Mouse (Mus musculus): ENCODE results near the gene Cox19.

Cox19 gene

GRCm38 (mm10) chr5:139326111-139326696, 25.0 kb downstream of the Cox19 start:
- no peak for DNase-seq

DNA sequence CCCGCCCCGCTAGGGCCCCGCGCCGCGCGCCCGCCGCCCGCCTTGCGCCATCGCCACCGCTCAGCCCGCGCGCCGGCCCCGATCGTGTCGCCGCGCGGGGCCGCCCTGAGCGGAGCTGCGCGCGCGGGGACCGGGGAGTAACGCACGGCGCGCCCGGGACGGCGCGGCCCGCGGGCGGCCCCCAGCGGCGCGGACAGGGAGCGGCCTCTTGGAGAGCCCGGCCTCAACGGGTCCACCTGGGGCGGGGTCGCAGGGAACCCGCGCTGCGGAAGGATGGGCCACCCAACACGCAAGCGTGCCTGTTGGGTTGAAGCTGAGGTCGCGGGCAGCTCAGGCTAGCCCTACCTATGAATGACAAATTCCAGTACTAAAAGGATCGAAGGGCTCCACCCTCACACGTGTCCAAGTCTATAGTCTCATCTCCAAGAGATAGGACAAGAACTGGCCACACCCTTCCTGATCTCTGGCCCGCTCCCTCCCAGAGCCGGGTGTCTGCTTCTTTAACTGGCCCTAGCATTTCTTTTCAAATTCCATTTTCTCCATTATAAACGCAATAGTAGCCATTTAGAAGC, 25.7 kb downstream of the Cox19 start, which contains the start of gene Adap1:
Gene Adap1, minus strand, starts transcription at position 228 of the 572 bp plus-strand sequence.
- peak; percentile 58 for DNase-seq

GRCm38 (mm10) chr5:139324691-139325394, 26.4 kb downstream of the Cox19 start:
- peak; percentile 47 for DNase-seq

DNA sequence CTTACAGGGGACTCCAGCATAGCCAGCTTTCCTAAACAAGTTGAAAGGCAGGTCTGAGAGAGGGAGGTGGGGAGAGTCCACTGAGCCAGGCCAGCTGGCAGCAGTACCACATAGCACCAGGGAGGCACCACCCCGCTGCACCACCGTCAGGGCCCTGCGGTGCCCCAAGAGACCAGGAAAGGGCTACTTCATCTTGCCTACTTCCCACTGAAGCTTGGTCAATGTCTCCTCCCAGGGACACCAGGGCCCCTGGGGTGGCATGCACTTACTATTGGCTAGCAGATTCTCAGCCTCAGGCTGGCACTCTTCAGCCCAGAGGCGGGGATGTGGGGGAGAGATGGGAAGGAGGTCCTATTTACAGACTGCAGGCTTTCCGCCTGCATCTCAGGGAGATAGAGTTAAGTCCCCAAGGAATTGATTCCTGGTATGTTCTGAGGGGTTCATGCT, 27.1 kb downstream of the Cox19 start:
- no peak for DNase-seq

DNA sequence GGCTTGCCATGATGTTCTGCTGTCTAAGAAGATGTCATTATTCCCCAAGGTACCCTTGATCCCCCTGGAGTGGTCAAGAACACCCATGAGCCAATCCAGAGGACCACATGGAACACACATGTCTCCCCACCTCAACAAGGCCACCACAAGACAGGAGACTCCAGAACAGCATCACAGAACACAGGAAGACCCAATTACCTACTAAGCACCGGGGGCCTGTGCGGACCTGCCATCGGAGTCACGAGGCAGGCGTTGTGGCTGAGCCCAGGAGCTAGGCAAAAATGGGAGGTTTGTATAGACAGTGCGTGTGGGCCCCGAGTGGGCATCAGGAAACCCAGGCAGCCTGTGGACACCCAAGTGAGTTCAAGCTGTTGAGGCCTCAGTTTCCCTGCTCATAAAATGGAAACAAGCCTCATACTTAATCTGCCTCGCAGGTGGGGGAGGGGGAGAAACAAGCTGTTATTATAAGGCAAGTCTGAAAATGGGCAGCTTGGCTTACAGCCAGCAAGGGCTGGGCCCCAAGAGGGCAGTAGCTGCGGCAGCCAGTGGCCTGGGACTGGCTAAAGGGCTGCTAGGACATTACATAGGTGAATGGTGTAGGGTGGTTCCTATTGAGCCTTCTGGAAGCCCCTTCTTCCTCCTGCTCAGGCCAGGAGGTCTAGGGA, 27.8 kb downstream of the Cox19 start:
- no peak for DNase-seq

DNA sequence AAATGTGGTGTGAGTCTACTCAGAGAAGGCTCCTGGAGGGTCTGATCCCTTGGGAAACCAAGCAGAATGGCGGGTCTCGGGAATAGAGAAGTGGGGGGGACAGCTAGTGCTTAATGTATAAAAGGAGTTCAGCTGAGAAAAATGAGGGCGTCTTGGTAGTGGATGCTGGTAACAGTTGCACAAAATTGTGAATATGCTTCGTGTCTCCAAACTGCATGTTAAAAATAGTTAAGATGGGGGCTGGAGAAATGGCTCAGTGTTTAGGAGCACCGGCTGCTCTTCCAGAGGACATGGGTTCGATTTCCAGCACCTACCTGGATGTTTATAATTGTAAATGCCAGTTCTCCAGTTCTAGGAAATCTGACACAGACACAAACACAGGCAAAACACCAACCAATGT, 29.9 kb downstream of the Cox19 start:
- DNase-seq: no peak

- DNase-seq: no peak
Measured at GRCm38 (mm10) chr5:139320424-139320823, 30.8 kb downstream of the Cox19 start.

DNA sequence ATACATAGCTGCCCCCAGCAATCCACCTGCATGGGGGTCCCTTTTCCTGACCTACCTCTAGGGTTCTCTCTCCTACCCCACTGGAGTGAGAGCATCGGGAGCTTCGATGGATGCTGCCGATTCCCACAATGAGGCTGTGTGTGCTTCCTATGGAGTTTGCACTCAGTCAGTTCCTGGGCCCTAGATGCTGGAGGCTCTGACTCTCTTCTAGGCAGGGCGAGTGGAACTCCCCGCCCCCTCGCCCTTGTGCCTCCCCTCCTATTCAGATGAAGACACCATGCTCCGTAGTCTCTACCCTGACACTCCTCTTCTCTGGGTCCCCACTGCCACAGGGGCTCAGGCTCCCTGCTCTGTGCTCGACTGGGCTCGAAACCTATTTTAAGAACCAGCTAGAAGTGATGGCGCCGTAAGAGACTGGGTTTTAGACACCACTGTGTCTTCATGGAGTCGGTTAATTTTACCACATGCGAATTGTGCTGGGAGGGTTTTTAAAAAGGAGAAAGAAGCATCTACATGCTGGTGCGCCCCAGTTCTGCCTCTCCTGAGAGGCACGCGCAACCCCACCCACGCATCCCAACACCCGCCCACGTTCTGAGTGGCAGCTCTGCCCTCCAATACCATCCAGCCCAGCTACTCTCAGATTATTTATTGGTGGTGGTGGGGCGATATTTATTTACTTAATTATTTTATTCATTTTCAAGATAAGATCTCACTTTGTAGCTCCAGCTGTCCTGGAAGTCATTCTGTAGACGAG, 33.3 kb downstream of the Cox19 start:
- no peak for DNase-seq

DNA sequence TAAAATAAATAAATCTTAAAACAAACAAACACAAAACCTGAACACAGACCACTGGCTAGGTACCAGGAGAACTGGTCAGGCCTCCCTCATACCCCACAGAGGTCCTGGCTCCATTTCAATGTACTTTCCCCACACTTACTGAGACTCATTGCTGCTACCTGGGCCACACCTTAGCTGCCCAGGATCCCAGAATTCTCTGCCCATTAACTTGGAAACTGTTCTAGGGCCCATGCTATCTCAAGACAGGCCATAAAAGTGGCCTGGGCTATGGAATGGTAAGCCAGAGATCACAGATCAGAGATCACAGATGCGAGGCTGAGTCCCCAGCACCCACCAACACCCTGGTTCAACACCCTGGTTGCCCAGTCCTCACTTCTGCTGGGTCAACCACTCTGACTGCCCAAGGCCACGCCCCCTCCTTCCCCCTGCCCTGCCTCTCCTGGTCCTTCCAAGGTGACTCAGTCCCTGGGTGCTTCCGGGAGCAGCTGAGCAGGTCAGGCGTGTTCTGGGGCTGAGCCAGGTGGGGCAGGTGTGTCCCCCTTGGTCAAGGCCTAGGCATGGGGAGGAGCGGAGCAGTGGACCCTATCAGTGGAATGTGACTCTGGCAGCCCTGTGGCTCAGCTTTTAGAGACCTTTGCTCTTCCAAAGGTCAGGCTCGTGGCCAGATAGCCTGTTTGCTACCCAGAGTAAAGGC, 34.1 kb downstream of the Cox19 start:
- no peak for DNase-seq

DNA sequence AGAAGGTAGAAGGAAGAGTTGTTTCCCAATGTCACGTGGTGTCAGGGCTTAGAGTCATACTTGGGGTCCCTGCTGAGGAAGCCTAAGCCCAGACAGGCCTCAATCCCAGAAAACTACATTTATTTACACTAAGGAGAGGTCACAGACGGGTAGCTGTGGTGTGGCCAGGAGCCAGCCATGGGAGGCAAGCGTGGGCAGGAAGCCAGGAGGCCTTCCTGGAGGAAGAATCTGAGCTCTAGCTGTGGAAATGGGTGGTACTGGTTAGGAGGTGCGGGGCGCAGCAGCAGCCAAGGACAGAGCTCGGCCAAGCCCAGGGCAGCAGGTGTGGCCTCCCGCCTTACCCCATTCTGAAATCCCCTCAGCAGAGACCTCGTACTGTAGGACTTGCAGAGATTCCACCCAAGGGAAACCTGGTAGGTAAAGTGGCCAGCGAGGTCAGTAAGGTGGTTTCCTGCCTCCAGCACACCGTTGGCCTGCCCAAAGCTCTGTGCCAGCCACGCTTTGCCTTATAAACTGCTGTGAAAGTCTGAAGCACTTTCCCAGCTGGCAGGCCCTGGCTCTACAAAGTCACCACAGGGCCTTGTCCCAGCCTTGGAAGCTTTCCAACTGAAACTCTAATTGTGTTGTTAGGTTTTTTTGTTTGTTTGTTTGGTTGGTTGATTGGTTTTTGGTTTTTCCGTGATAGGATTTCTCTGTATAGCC, 36.1 kb downstream of the Cox19 start:
- DNase-seq: no peak

GRCm38 (mm10) chr5:139313536-139313935, 37.7 kb downstream of the Cox19 start:
- no peak for DNase-seq

- DNase-seq: no peak
Measured at GRCm38 (mm10) chr5:139311822-139312221, 39.4 kb downstream of the Cox19 start.

DNA sequence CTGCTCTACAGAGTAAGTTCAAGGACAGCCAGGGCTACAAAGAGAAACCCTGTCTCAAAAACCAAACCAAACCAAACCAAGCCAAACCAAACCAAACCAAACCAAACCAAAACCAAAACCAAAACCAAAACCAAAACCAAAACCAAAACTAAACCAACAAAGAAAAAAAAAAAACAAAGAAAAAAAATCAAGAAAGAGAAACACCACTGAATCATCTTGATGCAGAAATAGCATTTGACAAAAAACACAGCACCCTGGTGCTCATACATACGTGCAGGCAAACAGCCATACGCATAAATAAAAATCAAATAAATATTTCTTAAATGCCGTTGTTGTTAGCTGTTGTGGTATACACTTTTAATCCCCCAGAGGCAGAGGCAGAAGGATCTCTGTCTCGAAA, 40.7 kb downstream of the Cox19 start:
- DNase-seq: no peak

DNA sequence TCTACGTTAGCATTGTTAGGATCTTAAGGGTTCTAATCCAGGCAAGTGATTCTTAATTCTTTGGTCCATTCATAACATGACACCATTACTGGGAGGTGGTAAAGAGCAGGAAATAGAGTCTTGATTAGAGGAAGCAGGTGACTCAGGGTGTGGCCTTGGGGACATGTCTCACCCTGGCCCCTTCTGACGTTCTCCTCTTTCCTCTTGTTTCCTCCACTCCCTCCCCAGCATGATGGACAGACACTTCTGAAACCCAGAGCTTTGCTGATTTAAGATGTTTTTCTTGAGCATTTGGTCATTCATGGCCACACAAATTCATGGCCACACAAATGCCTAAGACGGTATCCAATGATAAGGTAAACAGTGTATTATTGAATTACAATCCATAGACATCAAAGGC, 41.3 kb downstream of the Cox19 start:
- DNase-seq: no peak

GRCm38 (mm10) chr5:139303646-139304061, 47.6 kb downstream of the Cox19 start:
- no peak for DNase-seq

DNA sequence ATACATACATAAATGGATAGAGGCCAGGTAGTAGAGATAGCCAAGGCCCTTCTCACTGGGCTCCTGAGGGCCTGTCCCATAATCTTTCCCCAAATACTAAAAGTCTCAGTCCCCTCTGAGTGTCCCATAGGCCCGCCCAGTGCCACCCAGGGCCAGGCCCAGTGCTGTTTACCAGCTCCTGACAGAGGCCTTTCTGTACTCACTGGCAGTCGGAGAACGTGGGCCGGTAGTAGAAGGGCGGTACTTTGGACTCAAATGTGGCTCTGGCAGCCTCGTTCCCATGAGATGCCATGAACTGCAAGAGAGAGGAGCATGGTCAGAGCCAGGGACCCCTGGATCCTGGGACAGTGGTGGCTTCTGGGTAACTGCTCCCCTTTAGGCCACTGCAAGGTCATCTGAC, 49.1 kb downstream of the Cox19 start:
- DNase-seq: no peak

DNA sequence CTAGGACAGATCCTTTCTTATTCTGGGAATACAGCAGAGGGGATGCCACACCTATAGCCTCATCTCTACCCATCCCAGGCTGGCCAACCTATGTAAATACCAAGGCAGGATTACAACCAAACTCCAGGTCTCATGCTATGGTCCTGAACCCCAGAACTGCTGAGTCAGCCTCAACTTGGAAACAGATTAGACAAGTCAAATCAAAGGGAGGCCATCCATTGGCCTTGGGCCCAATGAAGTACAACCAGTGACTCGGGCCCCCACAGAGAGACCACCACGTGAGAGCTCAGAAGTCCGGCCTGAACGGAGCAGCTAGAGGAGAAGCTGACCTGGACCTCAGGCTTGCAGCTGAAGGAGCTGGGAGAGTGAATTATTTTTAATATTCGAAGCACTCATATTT, 53.5 kb downstream of the Cox19 start:
- DNase-seq: no peak

GRCm38 (mm10) chr5:139297092-139297491, 54.1 kb downstream of the Cox19 start:
- DNase-seq: no peak

DNA sequence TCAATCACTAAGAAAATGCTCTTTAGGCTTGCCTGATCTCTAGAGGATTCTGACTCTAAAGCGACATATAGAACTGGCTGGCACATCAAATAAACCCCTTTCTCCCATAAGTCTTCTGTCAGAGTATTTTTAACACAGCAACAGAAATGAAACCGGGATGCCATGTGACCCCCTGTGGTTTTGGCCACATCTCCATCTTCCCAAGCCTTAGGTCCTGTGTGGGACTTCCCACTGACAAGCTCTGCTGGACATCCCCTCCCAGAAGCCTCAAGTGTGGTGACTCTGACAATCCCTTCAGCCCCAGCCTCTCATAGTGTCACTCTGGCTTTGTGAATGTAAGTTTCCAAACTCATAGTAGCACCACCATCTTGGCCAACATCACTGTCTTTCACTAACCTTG, 57.1 kb downstream of the Cox19 start:
- no peak for DNase-seq

DNA sequence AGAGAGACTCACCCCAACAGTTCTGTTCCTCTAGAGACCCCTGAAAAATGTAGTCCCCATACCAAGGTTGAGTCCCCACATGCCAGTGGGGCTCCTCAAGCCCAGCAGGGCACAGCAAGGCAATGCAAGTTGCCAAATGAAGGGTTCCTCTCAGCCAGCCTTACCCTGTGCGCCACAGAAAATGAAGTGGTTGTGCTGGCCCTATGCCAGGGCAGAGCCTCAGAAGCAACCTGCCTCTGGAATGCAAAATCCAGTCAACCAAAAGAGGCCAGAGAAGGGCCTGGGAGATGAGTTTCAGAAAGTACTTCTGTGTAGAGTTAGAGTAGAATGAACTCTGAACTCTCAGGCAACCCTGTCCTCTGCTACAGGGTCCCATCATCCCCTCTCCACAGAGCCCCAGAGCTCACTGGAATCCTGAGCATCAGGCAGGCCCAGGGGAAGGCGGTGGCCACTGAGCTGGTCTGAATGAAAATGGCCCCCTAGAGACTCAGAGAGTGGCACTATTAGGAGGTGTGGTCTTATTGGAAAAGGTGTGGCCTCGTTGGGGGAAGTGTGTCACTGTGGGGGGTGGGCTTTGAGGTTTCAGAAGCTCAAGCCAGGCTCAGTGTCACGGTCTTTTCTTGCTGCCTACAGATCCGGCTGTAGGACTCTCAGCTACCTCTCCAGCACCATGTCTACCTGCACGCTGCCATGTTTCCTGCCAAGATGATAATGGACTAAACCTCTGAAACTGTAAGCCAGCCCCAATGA, 59.2 kb downstream of the Cox19 start:
- no peak for DNase-seq

All from lung, postnatal 14 days (tissue).